Mouse (Mus musculus) neural tube, embryonic 11.5 days (tissue): ENCODE measurements at regions not wholly inside any gene's neighbourhood (a gene's known extent, or its start where the extent isn't known, plus 50 kb on each side); places are given as distances from the start of the nearest gene placed in this dataset.

ENCODE experiments used
- ATAC-seq: fragments of 200-750 bp; cut with Nextera tagmentation; 2 replicates; pipeline ENCODE4 v1.8.0; 2017; ENCODE audit warnings: moderate number of reproducible peaks, mild to moderate bottlenecking, moderate TSS enrichment, moderate library complexity; ENCODE audit not compliant: insufficient read depth, low FRiP score, low TSS enrichment
- DNase-seq: peaks from one replicate; pipeline ENCODE4 v3.0.0-alpha.2; 2015; ENCODE audit warnings: low spot score
- H3K27ac ChIP-seq: fragments of 300-500 bp; sonication (generic); 2 replicates; pipeline ENCODE4 v1.5.1; 2014; ENCODE audit warnings: low read depth, mild to moderate bottlenecking, low read length
- H3K27me3 ChIP-seq: fragments of 300-500 bp; sonication (generic); 2 replicates; pipeline ENCODE4 v1.6.1; 2014; ENCODE audit warnings: mild to moderate bottlenecking, low read length, mixed read lengths; ENCODE audit not compliant: control insufficient read depth, insufficient read depth
- H3K36me3 ChIP-seq: fragments of 300-500 bp; sonication (generic); 2 replicates; pipeline ENCODE4 v1.6.1; 2014; ENCODE audit warnings: mild to moderate bottlenecking, low read length, moderate library complexity, mixed read lengths; ENCODE audit not compliant: control insufficient read depth, insufficient read depth
- H3K4me1 ChIP-seq: fragments of 300-500 bp; sonication (generic); 2 replicates; pipeline ENCODE4 v1.6.1; 2014; ENCODE audit warnings: low read length, mixed read lengths; ENCODE audit not compliant: control insufficient read depth, insufficient read depth
- H3K4me2 ChIP-seq: fragments of 300-500 bp; sonication (generic); 2 replicates; pipeline ENCODE4 v1.6.1; 2014; ENCODE audit warnings: low read depth, mild to moderate bottlenecking, moderate library complexity
- H3K4me3 ChIP-seq: fragments of 300-500 bp; sonication (generic); 2 replicates; pipeline ENCODE4 v1.5.1; 2014; ENCODE audit warnings: low read depth, low read length
- H3K9ac ChIP-seq: fragments of 300-500 bp; sonication (generic); 2 replicates; pipeline ENCODE4 v1.6.1; 2014; ENCODE audit warnings: mild to moderate bottlenecking, low read length
- H3K9me3 ChIP-seq: fragments of 300-500 bp; sonication (generic); 2 replicates; pipeline ENCODE4 v1.6.1; 2016; ENCODE audit warnings: low read length; ENCODE audit not compliant: control insufficient read depth
- WGBS: fragments of 180-500 bp; shearing (Covaris S2); extraction: QIAGEN DNeasy Blood & Tissue Kit; methylation state at CpG from one replicate; pipeline ENCODE4 v1.1.7; 2014; 5-methylcytosine and 5-hydroxymethylcytosine counted together

DNA sequence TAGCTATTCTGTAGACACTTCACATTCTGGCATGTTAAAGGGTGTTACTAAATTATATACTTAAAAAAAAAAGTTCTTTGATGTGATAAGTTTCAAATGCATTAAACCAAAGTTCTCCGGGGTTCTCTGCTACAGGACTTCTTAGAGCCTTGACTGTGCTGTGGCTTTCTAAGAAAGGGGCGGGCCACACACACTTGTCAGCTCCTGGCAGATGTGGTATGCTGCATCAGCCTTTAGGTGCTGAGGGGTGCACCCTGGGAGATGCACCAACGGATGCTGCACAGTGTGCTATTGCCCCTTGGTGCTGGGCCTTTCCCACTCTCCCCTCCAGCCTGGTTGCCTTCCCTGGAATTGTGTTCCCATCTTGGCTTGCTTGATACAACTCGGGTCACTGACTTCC, 125.0 kb downstream of the Bcl2l11 start:
- no peak for ATAC-seq
- H3K4me1 ChIP-seq = no peaks in the 10 kb centered on the region

DNA sequence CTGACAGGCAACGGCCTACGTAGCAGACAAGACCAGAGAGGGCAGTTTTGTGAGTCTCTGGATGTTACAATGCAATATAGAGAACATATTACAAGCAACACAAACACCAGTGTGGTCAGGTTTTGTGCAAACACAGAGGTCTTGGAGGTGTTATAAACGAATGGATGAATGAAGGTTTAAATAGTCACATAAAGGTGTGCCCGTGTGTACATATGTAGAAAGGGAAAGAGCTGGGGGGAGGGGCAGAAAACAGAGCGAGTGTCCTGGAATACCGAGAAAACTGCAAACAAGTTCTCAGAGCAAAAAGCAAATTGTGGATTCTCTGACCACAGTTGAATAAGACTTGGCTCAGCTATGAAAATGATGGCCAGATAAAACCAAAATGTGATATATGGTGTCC, 130.8 kb downstream of the Bcl2l11 start:
- Histone ChIP-seq H3K9me3 (no peaks in the 10 kb centered on the region), H3K4me3 (no peak overlapping the region), H3K4me1 (no peaks in the 10 kb centered on the region), H3K36me3 (no peaks in the 10 kb centered on the region), H3K4me2 (no peak overlapping the region), H3K9ac (no peak overlapping the region), H3K27me3 (no peaks in the 10 kb centered on the region), H3K27ac (no peak overlapping the region)
- no peak for DNase-seq
- no peak for ATAC-seq
- 82% methylated on average over 6 of the region's 6 CpGs for WGBS

More for the DNA sequence above, 125.0 kb downstream of the Bcl2l11 start:
- no peaks in the 10 kb centered on the region for H3K27me3 ChIP-seq
- H3K9ac ChIP-seq = no peak overlapping the region
- WGBS = 80% methylated on average over 4 of the region's 4 CpGs
- no peak overlapping the region for H3K4me2 ChIP-seq
- no peak for DNase-seq
- H3K4me3 ChIP-seq = no peak overlapping the region
- no peaks in the 10 kb centered on the region for H3K36me3 ChIP-seq
- H3K9me3 ChIP-seq = no peaks in the 10 kb centered on the region
- no peak overlapping the region for H3K27ac ChIP-seq

DNA sequence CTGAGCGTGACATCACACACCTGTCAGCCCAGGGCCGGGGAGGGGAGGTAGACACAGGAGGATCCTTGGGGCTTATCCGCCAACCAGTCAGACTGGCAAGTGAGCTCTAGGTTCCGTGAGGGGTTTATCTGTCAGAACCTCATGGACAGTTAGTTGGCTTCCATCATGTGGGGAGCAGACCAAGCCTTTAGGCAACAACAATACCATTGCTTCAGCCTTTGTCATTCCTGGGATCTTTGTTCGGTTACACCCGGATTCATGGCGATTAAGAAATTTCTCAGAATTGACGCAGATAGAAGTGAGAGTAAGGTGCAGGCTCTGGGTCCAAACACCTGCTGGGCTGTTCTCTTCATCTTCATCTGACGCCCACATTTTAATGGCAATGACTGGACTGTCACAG, 131.4 kb downstream of the Bcl2l11 start:
- H3K27ac ChIP-seq = no peak overlapping the region

DNA sequence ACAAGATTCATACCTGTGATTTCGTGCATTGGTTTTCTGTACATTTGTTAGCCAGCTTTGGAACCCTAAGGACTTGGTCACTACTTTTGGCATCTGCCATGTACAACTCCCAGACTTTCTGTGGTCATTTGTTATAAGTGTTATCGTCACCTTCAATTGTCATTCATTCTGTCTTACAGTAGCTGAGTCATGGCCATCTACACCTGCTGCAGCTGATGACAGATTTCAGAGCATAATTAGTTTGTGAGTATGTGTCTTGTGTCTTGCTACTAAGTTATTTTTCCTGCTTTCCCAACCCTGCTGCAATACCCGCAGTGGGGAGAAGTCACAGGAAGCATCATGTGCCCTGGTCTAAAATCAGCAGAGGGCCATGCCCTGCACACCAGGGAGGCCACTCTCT, 138.0 kb downstream of the Bcl2l11 start:
- no peaks in the 10 kb centered on the region for H3K27me3 ChIP-seq

More for the DNA sequence above, 131.4 kb downstream of the Bcl2l11 start:
- Histone ChIP-seq H3K9me3 (no peaks in the 10 kb centered on the region), H3K36me3 (no peaks in the 10 kb centered on the region), H3K4me1 (no peaks in the 10 kb centered on the region), H3K4me3 (no peak overlapping the region), H3K9ac (no peak overlapping the region), H3K4me2 (no peak overlapping the region), H3K27me3 (no peaks in the 10 kb centered on the region)
- 88% methylated on average over 9 of the region's 9 CpGs for WGBS
- ATAC-seq = no peak
- DNase-seq = no peak

DNA sequence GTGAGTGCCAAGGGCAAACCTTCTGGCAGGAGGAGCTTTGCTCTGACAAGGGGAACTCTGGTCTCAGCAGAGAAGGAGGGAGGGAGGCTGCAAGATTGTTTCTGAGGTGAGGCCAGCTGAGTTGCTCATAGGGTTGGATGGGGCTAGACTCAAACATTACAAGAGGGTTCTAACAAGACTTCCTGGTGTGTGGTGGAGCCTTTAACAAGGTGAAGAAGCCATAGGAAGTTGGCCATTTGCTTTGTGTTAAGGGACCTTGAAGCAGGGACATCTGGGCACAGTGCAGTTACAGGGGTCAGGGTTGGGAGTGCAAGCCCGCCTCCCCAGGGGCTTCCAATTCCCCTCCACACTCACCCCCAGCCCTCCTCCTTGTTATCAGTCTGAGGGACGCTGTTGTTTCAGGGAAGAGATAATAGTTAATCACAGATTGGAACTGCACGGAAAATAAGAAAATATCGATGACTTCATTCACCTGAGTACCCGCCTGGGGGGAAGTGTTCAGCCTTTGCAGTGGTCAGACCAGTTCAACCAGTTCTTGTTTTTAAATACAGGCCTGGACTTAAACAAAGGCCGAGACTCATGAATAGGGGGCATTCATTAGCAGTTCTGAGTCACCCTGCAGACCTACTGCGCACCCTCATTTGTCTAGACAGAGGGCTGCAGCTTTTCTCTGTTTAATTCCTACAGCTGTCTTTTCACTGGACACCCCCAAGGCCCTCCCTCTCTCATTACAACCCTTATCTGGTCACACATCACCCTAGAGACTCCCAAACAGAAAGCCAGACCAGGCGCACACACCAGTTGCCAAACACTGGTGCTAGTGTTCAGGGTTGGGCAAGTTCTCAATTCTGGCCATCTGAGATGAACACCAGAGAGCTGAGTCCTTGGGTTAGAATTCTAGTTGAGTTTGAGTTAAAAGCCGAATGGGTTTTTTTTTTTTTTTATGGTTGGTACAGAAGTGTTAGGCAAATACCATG, 139.5 kb downstream of the Bcl2l11 start:
- ATAC-seq = no peak

More for the DNA sequence above, 138.0 kb downstream of the Bcl2l11 start:
- H3K4me2 ChIP-seq = no peak overlapping the region
- WGBS = 89% methylated on average over 3 of the region's 3 CpGs
- H3K9me3 ChIP-seq = no peaks in the 10 kb centered on the region
- no peak for ATAC-seq
- no peak overlapping the region for H3K9ac ChIP-seq
- H3K4me3 ChIP-seq = no peak overlapping the region
- no peaks in the 10 kb centered on the region for H3K4me1 ChIP-seq
- H3K27ac ChIP-seq = no peak overlapping the region
- no peaks in the 10 kb centered on the region for H3K36me3 ChIP-seq
- DNase-seq = no peak

DNA sequence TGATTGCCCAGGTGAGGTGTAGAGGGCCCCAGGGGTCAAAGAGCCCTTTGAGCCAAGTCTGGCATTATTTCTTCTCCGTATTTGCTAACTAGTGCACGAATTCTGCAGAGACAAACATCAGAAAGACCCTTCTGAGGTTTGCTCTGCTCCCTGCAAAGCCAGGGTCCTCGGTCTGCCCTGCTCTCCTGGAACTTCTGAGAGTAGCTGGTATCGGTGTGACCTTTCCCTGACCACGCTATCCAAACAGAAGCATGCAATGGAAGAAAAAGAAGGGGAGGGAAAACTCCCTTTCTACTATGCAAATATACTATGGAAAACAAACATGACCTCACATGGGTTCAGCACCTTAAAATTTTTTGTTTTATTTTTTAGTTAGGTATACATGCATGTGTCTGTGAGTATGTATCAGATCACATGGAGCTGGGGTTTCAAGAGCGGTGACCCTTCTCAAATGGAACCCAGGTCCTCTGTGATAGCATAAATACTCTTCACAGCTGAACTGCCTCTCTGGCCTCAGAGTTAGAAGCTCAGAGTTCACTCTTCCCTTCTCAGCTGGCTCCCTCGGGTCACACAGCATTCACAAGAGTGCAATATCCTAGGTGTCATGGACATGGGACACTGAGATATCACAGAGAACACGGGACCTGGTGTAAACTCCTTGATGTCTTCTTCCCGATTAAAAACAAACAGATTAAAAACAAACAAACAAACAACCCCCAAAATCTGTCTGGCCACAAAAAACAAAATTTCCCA, 144.7 kb downstream of the Bcl2l11 start:
- ATAC-seq = no peak
- Histone ChIP-seq H3K9me3 (no peaks in the 10 kb centered on the region), H3K4me3 (no peak overlapping the region), H3K27me3 (no peaks in the 10 kb centered on the region), H3K27ac (no peak overlapping the region), H3K36me3 (no peaks in the 10 kb centered on the region), H3K9ac (no peak overlapping the region), H3K4me2 (no peak overlapping the region), H3K4me1 (no peaks in the 10 kb centered on the region)
- no peak for DNase-seq
- 59% methylated on average over 9 of the region's 9 CpGs for WGBS

More for the DNA sequence above, 139.5 kb downstream of the Bcl2l11 start:
- H3K9me3 ChIP-seq = no peaks in the 10 kb centered on the region
- no peak overlapping the region for H3K9ac ChIP-seq
- no peak overlapping the region for H3K4me3 ChIP-seq
- H3K4me1 ChIP-seq = no peaks in the 10 kb centered on the region
- no peaks in the 10 kb centered on the region for H3K36me3 ChIP-seq
- H3K27me3 ChIP-seq = no peaks in the 10 kb centered on the region
- WGBS = 35% methylated on average over 9 of the region's 9 CpGs
- no peak overlapping the region for H3K4me2 ChIP-seq
- H3K27ac ChIP-seq = no peak overlapping the region
- no peak for DNase-seq

DNA sequence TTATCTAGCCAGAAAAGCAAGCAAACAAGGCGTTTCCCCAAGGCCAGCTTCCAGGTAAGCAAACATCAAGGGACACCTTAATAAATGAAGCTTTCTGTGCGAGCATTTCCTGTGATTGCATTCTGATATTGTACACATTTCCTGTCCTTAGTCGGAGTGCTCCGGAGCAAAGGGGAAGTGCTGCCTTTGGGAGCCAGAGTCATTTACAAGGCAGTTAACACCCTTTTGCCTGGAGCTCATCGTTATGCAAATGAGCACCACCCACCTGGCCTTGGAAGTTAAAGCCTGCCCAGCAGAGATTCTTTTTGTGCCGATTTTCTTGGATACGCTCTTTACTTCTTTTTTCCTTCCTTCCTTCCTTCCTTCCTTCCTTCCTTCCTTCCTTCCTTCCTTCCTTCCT, 147.0 kb downstream of the Bcl2l11 start:
- ATAC-seq = no peak
- no peak overlapping the region for H3K27ac ChIP-seq
- no peaks in the 10 kb centered on the region for H3K27me3 ChIP-seq
- no peak overlapping the region for H3K4me3 ChIP-seq
- 17% methylated on average over 7 of the region's 7 CpGs for WGBS
- no peak for DNase-seq
- H3K4me1 ChIP-seq = 0 out of 2 replicates have a peak, but pooled peaks cover 2% of the 10 kb centered on the region
- H3K9me3 ChIP-seq = no peaks in the 10 kb centered on the region
- H3K9ac ChIP-seq = no peak overlapping the region
- no peaks in the 10 kb centered on the region for H3K36me3 ChIP-seq
- H3K4me2 ChIP-seq = no peak overlapping the region

DNA sequence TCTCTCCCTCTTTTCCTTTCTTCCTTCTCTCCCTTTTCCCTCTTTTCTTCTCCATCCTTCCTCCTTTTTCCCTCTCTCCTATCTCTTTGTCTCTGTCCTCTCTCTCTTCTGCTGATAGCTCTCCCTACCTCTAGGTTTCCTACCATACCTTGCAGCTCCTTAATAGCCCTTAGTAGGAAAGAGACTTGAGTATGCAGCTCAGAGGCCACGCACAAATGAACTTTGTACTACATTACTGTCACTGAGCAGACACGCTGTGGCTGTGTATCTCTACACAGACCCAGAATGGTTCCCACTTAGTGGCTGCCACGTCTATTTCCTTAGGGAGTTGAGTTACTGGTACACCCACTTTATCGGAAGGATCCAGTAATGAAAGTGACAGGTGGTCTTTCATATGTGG, 147.5 kb downstream of the Bcl2l11 start:
- 64% methylated on average over 4 of the region's 4 CpGs for WGBS
- Histone ChIP-seq H3K27ac (no peak overlapping the region), H3K4me3 (no peak overlapping the region), H3K27me3 (no peaks in the 10 kb centered on the region), H3K4me2 (no peak overlapping the region), H3K9me3 (no peaks in the 10 kb centered on the region), H3K4me1 (0 out of 2 replicates have a peak, but pooled peaks cover 2% of the 10 kb centered on the region), H3K9ac (no peak overlapping the region), H3K36me3 (no peaks in the 10 kb centered on the region)
- ATAC-seq = no peak
- no peak for DNase-seq
